ENCODE assay signal across 9 mouse cellular contexts in the genomic region with DNA sequence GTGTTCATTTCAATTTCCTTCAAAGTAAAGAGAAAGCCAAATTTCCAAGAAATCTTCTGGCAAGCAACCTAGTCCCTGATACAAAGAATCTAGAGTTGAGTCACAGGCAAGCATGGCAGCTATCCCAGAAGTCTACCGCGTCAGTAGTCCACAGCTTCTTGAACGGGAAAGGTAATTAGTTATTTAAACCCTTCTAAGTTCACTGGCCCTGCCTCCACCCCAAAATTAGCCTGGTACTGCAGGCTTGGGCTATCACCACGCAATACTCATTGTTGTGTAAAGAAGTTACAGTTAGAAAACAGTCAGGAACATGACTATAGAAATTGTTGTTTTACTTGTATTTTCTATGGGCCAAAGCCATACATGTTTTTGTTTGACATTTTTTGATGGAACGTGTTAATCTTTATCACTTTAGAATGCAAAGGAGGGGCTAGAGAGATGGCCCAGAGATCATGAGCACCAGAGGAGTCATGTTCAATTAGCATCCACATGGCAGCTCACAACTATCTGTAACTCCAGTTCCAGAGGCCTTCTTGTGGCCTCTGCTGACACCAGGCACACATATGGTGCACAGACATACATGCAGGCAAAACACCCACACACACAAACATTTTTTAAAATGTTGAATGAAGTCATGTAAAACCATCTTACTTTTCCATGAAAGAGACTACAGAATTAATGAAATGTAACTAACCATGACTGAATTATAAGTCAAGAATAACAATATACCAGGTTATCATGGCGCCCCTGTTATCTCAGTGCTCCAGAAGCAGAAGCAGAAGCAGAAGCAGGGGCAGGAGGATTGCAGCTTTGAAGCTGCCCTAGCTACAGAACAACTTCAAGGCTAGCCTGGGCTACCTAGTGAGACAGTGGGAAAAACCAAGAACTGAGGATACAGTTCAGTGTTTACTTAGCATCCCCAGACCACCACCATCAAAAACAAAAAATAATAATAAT. TPM values are rescaled to one million over a fixed set of nuclear protein-coding genes. Genes with fewer than 3 reads are reported as not detected.
A peak's percentile ranks its signal among the peaks of the same experiment; 100 is the strongest.
DNase-seq lines count a peak whose midpoint lies in the region; ATAC-seq and TF ChIP-seq lines count a peak whose summit lies in the region.
"Had no signal": no experiment of that assay in that cellular context is flagged by ENCODE, and none has a peak within 500 bp of the region (broad histone marks: within the 10 kb centered on the region; RNA-seq: fewer than 3 reads in every experiment).

No protein-coding gene starts in this region.

- TF ChIP-seq CTCF in liver, embryonic 14.5 days (IDR thresholded peaks at IDR 0.05; ENCODE audit: low read depth): no peak

- peak; percentile 71 for ATAC-seq in forebrain, embryonic 14.5 days
- no peak for ATAC-seq in forebrain, embryonic 11.5 days (replicated peaks; ENCODE audit: low FRiP score)
- peak; percentile 60; the same call in 1 of the 2 replicates for ATAC-seq in liver, embryonic 14.5 days (ENCODE audit: insufficient read depth)
- no peak for ATAC-seq in monocyte, adult 5-6 weeks (replicated peaks; ENCODE audit: insufficient number of reproducible peaks, low FRiP score, low TSS enrichment, poor library complexity, severe bottlenecking)

- intact Hi-C loops in left cerebral cortex, postnatal 36 days (cut with DNase I): no loop called here
- intact Hi-C loops in left cerebral cortex, postnatal 4 days (cut with DNase I): no loop called here

- 62% methylated on average over 6 of the region's 6 CpGs for WGBS in forebrain, embryonic 14.5 days
- 90% methylated on average over 6 of the region's 6 CpGs for WGBS in forebrain, embryonic 11.5 days
- WGBS in liver, embryonic 14.5 days (ENCODE audit: insufficient replicate concordance): 76% methylated on average over 6 of the region's 6 CpGs

- peak; percentile 79 for DNase-seq in forebrain, embryonic 14.5 days (ENCODE audit: low spot score)
- DNase-seq in forebrain, embryonic 11.5 days (ENCODE audit: low spot score): no peak
- peak; percentile 28 to 35 for DNase-seq in left cerebral cortex, postnatal 36 days (ENCODE audit: low spot score in 2 of 2)
- DNase-seq in left cerebral cortex, postnatal 4 days: no peak
- DNase-seq in NIH3T3 (ENCODE audit: low read depth): peak; percentile 96
- DNase-seq in liver, embryonic 14.5 days (ENCODE audit: low read depth in 3 of 3, low spot score in 3 of 3): no peak
- no peak for DNase-seq in ovary, postnatal 10 days (ENCODE audit: low spot score)

- no peak overlapping the region for H3K9ac ChIP-seq in forebrain, embryonic 14.5 days (ENCODE audit: low read length)
- no peak overlapping the region for H3K9ac ChIP-seq in forebrain, embryonic 11.5 days (ENCODE audit: low read length)
- no peak overlapping the region for H3K9ac ChIP-seq in liver, embryonic 14.5 days (replicated peaks)
- H3K9ac ChIP-seq: embryonic facial prominence, embryonic 12.5 days had no signal

- H3K27ac ChIP-seq in forebrain, embryonic 14.5 days (ENCODE audit: low read depth, low read length): peak overlapping the region; percentile 35; the same call in 1 of the 2 replicates
- H3K27ac ChIP-seq in forebrain, embryonic 11.5 days (ENCODE audit: low read depth, low read length): no peak overlapping the region
- H3K27ac ChIP-seq in liver, embryonic 14.5 days: no peak overlapping the region
- H3K27ac ChIP-seq: embryonic facial prominence, embryonic 12.5 days had no signal

- no peaks in the 10 kb centered on the region for H3K27me3 ChIP-seq in forebrain, embryonic 14.5 days (replicated peaks; ENCODE audit: control insufficient read depth, insufficient read depth, low read length)
- no peaks in the 10 kb centered on the region for H3K27me3 ChIP-seq in forebrain, embryonic 11.5 days (ENCODE audit: control insufficient read depth, insufficient read depth, low read length)
- no peaks in the 10 kb centered on the region for H3K27me3 ChIP-seq in liver, embryonic 14.5 days (ENCODE audit: control insufficient read depth, insufficient read depth, low read length)
- H3K27me3 ChIP-seq: embryonic facial prominence, embryonic 12.5 days had no signal

- H3K9me3 ChIP-seq in forebrain, embryonic 14.5 days (replicated peaks; ENCODE audit: control insufficient read depth, low read length): no peaks in the 10 kb centered on the region
- no peaks in the 10 kb centered on the region for H3K9me3 ChIP-seq in forebrain, embryonic 11.5 days (ENCODE audit: control insufficient read depth, low read length)
- no peaks in the 10 kb centered on the region for H3K9me3 ChIP-seq in liver, embryonic 14.5 days (ENCODE audit: control insufficient read depth, low read length)
- H3K9me3 ChIP-seq: embryonic facial prominence, embryonic 12.5 days had no signal

- H3K4me1 ChIP-seq in forebrain, embryonic 14.5 days (ENCODE audit: control insufficient read depth, insufficient read depth, low read length): no peaks in the 10 kb centered on the region
- H3K4me1 ChIP-seq in forebrain, embryonic 11.5 days (replicated peaks; ENCODE audit: control insufficient read depth, insufficient read depth, low read length): no peaks in the 10 kb centered on the region
- H3K4me1 ChIP-seq in liver, embryonic 14.5 days (replicated peaks; ENCODE audit: control insufficient read depth in 2 of 2, insufficient read depth in 2 of 2, low read length in 1 of 2): peaks cover 0 to 12% of the 10 kb centered on the region in 2 experiments; a peak in 2 of 4 replicates
- H3K4me1 ChIP-seq: embryonic facial prominence, embryonic 12.5 days had no signal

- no peak for TF ChIP-seq EP300 in liver, embryonic 14.5 days (IDR thresholded peaks at IDR 0.05; ENCODE audit: low read depth)

- no peak overlapping the region for H3K4me3 ChIP-seq in forebrain, embryonic 14.5 days (ENCODE audit: low read depth, low read length)
- no peak overlapping the region for H3K4me3 ChIP-seq in forebrain, embryonic 11.5 days (ENCODE audit: low read depth, low read length)
- no peak overlapping the region for H3K4me3 ChIP-seq in liver, embryonic 14.5 days (ENCODE audit: insufficient read depth in 1 of 2, low read depth in 2 of 2, low read length in 2 of 2)
- H3K4me3 ChIP-seq: embryonic facial prominence, embryonic 12.5 days had no signal

- H3K36me3 ChIP-seq in forebrain, embryonic 14.5 days (ENCODE audit: control insufficient read depth, insufficient read depth, low read length): peaks cover 39% of the 10 kb centered on the region
- H3K36me3 ChIP-seq in forebrain, embryonic 11.5 days (ENCODE audit: control insufficient read depth, insufficient read depth, low read length): no peaks in the 10 kb centered on the region
- no peaks in the 10 kb centered on the region for H3K36me3 ChIP-seq in liver, embryonic 14.5 days (replicated peaks; ENCODE audit: control insufficient read depth, insufficient read depth, low read depth)

- no peak overlapping the region for H3K4me2 ChIP-seq in forebrain, embryonic 14.5 days (ENCODE audit: low read length)
- no peak overlapping the region for H3K4me2 ChIP-seq in forebrain, embryonic 11.5 days (ENCODE audit: low read depth, low read length, severe bottlenecking)
- H3K4me2 ChIP-seq in liver, embryonic 14.5 days (ENCODE audit: low read depth): no peak overlapping the region
- H3K4me2 ChIP-seq: embryonic facial prominence, embryonic 12.5 days had no signal

RNA-seq across cellular contexts. Expression of a gene that starts 57.0 kb away (rescaled TPM):
- polyA plus RNA-seq in forebrain, embryonic 14.5 days (2014; fragmentation: Nextera tagmentation; extraction: Ambion mirVana): 22.2 and 23.1 TPM in 2 replicates
- 28.0 and 31.0 TPM in 2 replicates for polyA plus RNA-seq in forebrain, embryonic 11.5 days (2014; fragmentation: Nextera tagmentation; extraction: Ambion mirVana)
- total RNA-seq in left cerebral cortex, postnatal 36 days (2021): 10 to 100 TPM; 24.0 to 31.2 TPM
- total RNA-seq in left cerebral cortex, postnatal 4 days (2021): 10 to 100 TPM; 37.5 to 45.8 TPM
- 3.8 and 5.4 TPM in 2 replicates for polyA plus RNA-seq in liver, embryonic 14.5 days (2012; rRNA removed)
- 11.3 and 12.3 TPM in 2 replicates for polyA plus RNA-seq in liver, embryonic 14.5 days (2014; fragmentation: Nextera tagmentation; extraction: Ambion mirVana)
- total RNA-seq in monocyte, adult 5-6 weeks (2017): 40.1 to 60.1 TPM (median 48.5 TPM) in 3 replicates

RNA-seq across cellular contexts. Expression of a gene that starts 57.1 kb away (rescaled TPM):
- 29.9 and 31.4 TPM in 2 replicates for polyA plus RNA-seq in forebrain, embryonic 14.5 days (2014; fragmentation: Nextera tagmentation; extraction: Ambion mirVana)
- polyA plus RNA-seq in forebrain, embryonic 11.5 days (2014; fragmentation: Nextera tagmentation; extraction: Ambion mirVana): 23.4 and 24.5 TPM in 2 replicates
- total RNA-seq in left cerebral cortex, postnatal 36 days (2021): 10 to 100 TPM; 69.6 to 77.5 TPM
- 10 to 100 TPM; 31.9 to 35.2 TPM for total RNA-seq in left cerebral cortex, postnatal 4 days (2021)
- polyA plus RNA-seq in liver, embryonic 14.5 days (2012; rRNA removed): 1.1 and 1.3 TPM in 2 replicates
- 4.2 and 4.3 TPM in 2 replicates for polyA plus RNA-seq in liver, embryonic 14.5 days (2014; fragmentation: Nextera tagmentation; extraction: Ambion mirVana)
- total RNA-seq in monocyte, adult 5-6 weeks (2017): 3.0 to 6.3 TPM (median 4.1 TPM) in 3 replicates

Comparison
In these comparisons a context has a peak if more than half of its experiments do, and no peak if none do; other contexts are left out.
1. ATAC-seq: peak in forebrain, embryonic 14.5 days (single experiment) and liver, embryonic 14.5 days (single experiment); none in forebrain, embryonic 11.5 days (single experiment) and monocyte, adult 5-6 weeks (single experiment).
2. DNase-seq: peak in forebrain, embryonic 14.5 days (single experiment), left cerebral cortex, postnatal 36 days (2 of 2) and NIH3T3 (single experiment); none in forebrain, embryonic 11.5 days (single experiment), left cerebral cortex, postnatal 4 days (single experiment), liver, embryonic 14.5 days (0 of 3) and ovary, postnatal 10 days (single experiment).